Mouse (Mus musculus): ENCODE measurements around the gene Mllt6. TPM values are rescaled to one million over a fixed set of nuclear protein-coding genes. Genes with fewer than 3 reads are reported as not detected.
"Not testable (repeated sequence)": the region's sequence is repeated elsewhere in the genome, so short reads cannot be mapped to it uniquely, and the experiment has no call there.

Gene Mllt6
- polyA plus RNA-seq, 1 experiment from 2014 or later: 1.0 TPM

DNA sequence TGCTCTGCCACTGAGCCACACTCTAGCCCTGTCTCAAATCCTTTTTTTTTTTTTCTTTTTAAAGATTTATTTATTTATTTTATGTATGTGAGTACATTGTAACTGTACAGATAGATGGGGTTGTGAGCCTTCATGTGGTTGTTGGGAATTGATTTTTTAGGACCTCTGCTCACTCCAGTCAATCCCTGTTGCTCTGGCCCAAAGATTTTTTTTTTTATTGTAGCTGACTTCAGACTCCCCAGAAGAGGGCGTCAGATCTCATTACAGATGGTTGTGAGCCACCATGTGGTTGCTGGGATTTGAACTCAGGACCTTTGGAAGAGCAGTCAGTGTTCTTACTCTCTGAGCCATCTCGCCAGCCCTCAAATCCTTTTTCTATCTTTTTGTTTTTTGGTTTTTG, 46.9 kb downstream of the Mllt6 start:
- 77% methylated on average over 2 of the region's 2 CpGs for whole genome bisulfite sequencing
- H3K4me3 ChIP-seq (ENCODE audit: low read depth, low read length); H3K27ac ChIP-seq (ENCODE audit: low read depth, low read length); H3K4me1 ChIP-seq (replicated peaks; ENCODE audit: control insufficient read depth, insufficient read depth, low read length); H3K27me3 ChIP-seq (replicated peaks; ENCODE audit: control insufficient read depth, insufficient read depth, low read length); H3K4me2 ChIP-seq; H3K9ac ChIP-seq (ENCODE audit: low read depth, low read length); ATAC-seq (replicated peaks; ENCODE audit: low FRiP score); DNase-seq (ENCODE audit: low spot score); H3K9me3 ChIP-seq (ENCODE audit: control insufficient read depth, low read length): not testable (repeated sequence)
- H3K36me3 ChIP-seq (ENCODE audit: control insufficient read depth, insufficient read depth, low read length): peaks cover 30% of the 10 kb centered on the region

DNA sequence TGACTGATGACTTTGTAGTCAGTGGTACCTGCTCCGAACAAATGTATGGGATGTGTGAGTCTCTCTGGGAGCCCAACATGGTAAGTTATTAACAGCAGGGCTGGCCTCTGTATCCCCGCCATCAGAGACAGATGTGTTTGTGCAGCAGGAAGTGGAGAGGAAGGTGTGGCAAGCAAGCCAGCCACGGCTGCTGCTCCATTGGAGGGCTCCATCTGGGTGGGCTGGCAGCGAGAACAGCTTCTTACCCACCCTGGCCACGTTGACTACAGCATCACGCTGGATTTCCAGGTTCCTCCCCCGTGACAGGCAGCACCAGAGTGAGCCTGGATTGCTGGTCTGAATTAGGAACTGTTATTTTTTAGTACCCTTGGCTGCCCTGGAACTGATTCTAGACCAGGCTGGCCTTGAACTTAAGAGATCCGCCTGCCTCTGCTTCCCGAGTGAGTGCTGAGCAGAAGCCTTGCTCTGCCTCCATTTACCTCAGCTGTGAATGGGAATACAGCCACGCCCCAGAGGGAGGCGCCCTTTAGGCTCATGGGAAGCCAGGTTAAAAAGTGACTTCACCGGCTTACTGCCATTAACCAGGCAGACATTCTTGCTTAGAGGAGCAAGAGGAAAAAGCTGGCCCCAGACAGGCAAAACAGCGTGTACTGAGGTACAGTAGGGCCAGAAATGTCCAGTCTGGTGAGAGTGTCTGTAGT, 48.1 kb downstream of the Mllt6 start:
- WGBS: 78% methylated on average over 13 of the region's 13 CpGs
- ATAC-seq (replicated peaks; ENCODE audit: low FRiP score) (no peak), DNase-seq (ENCODE audit: low spot score) (no peak)
- Histone ChIP-seq H3K4me3 (ENCODE audit: low read depth, low read length) (no peak overlapping the region), H3K36me3 (ENCODE audit: control insufficient read depth, insufficient read depth, low read length) (peaks cover 28% of the 10 kb centered on the region), H3K27me3 (replicated peaks; ENCODE audit: control insufficient read depth, insufficient read depth, low read length) (no peaks in the 10 kb centered on the region), H3K9ac (ENCODE audit: low read depth, low read length) (no peak overlapping the region), H3K4me2 (no peak overlapping the region), H3K27ac (ENCODE audit: low read depth, low read length) (no peak overlapping the region), H3K4me1 (replicated peaks; ENCODE audit: control insufficient read depth, insufficient read depth, low read length) (no peaks in the 10 kb centered on the region), H3K9me3 (ENCODE audit: control insufficient read depth, low read length) (no peaks in the 10 kb centered on the region)

- H3K27me3 ChIP-seq (replicated peaks; ENCODE audit: control insufficient read depth, insufficient read depth, low read length): no peaks in the 10 kb centered on the region
- H3K4me2 ChIP-seq: no peak overlapping the region
- ATAC-seq (replicated peaks; ENCODE audit: low FRiP score) (no peak), DNase-seq (ENCODE audit: low spot score) (no peak)
- H3K36me3 ChIP-seq (ENCODE audit: control insufficient read depth, insufficient read depth, low read length): peaks cover 22% of the 10 kb centered on the region
- no peaks in the 10 kb centered on the region for H3K9me3 ChIP-seq (ENCODE audit: control insufficient read depth, low read length)
- H3K27ac ChIP-seq (ENCODE audit: low read depth, low read length): no peak overlapping the region
- no peak overlapping the region for H3K4me3 ChIP-seq (ENCODE audit: low read depth, low read length)
- H3K4me1 ChIP-seq (replicated peaks; ENCODE audit: control insufficient read depth, insufficient read depth, low read length): no peaks in the 10 kb centered on the region
- 90% methylated on average over 15 of the region's 15 CpGs for whole genome bisulfite sequencing
- no peak overlapping the region for H3K9ac ChIP-seq (ENCODE audit: low read depth, low read length)
Measured at GRCm38 (mm10) chr11:97712286-97712685, 49.1 kb downstream of the Mllt6 start.

DNA sequence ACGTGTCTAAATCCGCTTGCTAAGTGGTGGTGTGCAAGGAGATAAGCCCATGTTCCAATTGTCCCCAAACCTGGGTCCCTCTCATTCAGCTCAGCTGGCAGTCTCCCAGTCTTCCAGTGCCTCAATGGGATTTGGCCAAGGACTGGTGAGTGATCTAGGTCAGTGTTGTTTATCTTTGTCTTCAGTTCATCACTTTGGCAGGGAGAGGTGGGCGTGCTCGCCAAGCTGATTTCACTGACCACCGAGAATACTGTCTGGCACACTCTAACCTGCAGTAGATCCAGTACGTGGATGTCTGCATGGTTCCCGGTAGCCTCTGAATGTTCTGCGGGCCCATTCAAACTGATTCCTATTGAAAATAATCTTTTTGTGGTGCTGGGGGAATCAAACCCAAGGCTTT, 50.7 kb downstream of the Mllt6 start:
- no peak overlapping the region for H3K4me3 ChIP-seq (ENCODE audit: low read depth, low read length)
- no peak overlapping the region for H3K9ac ChIP-seq (ENCODE audit: low read depth, low read length)
- H3K9me3 ChIP-seq (ENCODE audit: control insufficient read depth, low read length): no peaks in the 10 kb centered on the region
- peaks cover 24% of the 10 kb centered on the region for H3K36me3 ChIP-seq (ENCODE audit: control insufficient read depth, insufficient read depth, low read length)
- H3K4me1 ChIP-seq (replicated peaks; ENCODE audit: control insufficient read depth, insufficient read depth, low read length): no peaks in the 10 kb centered on the region
- H3K4me2 ChIP-seq: no peak overlapping the region
- WGBS: 85% methylated on average over 8 of the region's 8 CpGs
- DNase-seq (ENCODE audit: low spot score) (no peak), ATAC-seq (replicated peaks; ENCODE audit: low FRiP score) (no peak)
- H3K27me3 ChIP-seq (replicated peaks; ENCODE audit: control insufficient read depth, insufficient read depth, low read length): no peaks in the 10 kb centered on the region
- H3K27ac ChIP-seq (ENCODE audit: low read depth, low read length): no peak overlapping the region

DNA sequence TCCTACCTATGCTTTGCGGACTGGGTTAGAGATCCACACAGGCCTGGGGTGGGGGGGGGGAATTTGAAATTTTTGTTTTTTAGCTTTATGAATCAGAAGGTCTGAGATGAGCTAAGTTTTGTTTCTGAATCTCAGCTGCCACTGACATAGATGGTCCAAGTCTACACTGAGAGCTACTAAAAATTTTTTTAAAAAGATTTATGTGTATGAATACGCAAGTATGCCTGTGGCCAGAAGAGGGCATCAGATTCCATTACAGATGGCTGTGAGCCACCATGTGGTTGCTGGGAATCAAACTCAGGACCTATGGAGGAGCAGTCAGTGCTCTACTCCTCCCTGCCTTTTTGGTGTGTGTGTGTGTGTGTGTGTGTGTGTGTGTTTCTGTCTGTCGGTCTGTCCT, 51.1 kb downstream of the Mllt6 start:
- no peak overlapping the region for H3K27ac ChIP-seq (ENCODE audit: low read depth, low read length)
- no peak for ATAC-seq (replicated peaks; ENCODE audit: low FRiP score)
- WGBS: 88% methylated on average over 3 of the region's 3 CpGs

DNA sequence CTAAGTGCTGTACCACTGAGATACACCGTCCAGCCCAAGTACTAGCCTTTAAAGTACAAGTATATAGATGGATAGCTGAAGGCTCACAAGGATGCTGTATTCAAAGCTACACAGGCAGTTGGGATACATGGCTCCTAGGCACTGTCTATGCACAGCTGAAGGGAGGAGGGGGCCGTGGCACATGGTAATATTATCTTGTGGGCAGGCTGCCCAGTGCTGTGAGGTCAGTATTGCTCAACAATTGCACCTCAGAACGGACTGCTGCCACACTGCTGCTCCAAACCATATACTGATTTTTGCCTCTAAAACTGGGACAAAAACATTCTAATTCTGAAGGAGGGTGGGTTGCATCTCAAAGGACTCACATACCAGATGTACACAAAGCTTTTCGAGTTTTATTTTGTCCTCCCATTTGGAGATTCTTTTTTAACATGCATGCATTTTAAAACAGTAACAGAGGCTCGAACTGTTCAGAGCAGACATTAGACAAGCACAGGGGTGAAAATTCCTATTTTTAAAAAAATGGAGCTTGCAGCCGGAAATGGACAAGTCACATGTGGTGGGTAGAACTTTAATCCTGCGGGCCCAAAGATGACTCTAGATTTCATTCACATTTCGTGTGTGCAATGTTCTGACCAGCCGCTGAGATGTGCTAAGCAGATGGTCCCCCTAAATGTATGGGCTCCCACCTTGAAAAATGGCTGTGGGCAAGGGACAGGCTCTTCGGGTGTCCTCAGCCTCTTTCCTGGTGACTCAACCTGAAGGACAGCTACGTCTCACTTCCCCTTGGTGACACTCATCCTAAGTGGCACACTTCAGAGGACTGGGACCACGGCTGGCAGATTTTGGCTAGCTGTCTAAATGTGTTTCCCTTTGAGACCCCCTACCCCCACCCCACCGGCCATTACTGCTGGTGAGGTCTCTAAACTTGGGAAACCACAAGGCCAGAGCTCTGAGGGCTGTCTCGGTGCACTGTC, 51.9 kb downstream of the Mllt6 start:
- Histone ChIP-seq H3K9me3 (ENCODE audit: control insufficient read depth, low read length) (no peaks in the 10 kb centered on the region), H3K4me3 (ENCODE audit: low read depth, low read length) (no peak overlapping the region), H3K27ac (ENCODE audit: low read depth, low read length) (no peak overlapping the region), H3K36me3 (ENCODE audit: control insufficient read depth, insufficient read depth, low read length) (peaks cover 30% of the 10 kb centered on the region), H3K4me2 (no peak overlapping the region), H3K4me1 (replicated peaks; ENCODE audit: control insufficient read depth, insufficient read depth, low read length) (0 out of 2 replicates have a peak, but pooled peaks cover 2% of the 10 kb centered on the region), H3K9ac (ENCODE audit: low read depth, low read length) (no peak overlapping the region), H3K27me3 (replicated peaks; ENCODE audit: control insufficient read depth, insufficient read depth, low read length) (no peaks in the 10 kb centered on the region)
- ATAC-seq (replicated peaks; ENCODE audit: low FRiP score) (no peak), DNase-seq (ENCODE audit: low spot score) (no peak)
- WGBS: 83% methylated on average over 14 of the region's 14 CpGs

More for the DNA sequence above, 51.1 kb downstream of the Mllt6 start:
- H3K9me3 ChIP-seq (ENCODE audit: control insufficient read depth, low read length): no peaks in the 10 kb centered on the region
- 0 out of 2 replicates have a peak, but pooled peaks cover 2% of the 10 kb centered on the region for H3K4me1 ChIP-seq (replicated peaks; ENCODE audit: control insufficient read depth, insufficient read depth, low read length)
- H3K4me3 ChIP-seq (ENCODE audit: low read depth, low read length): no peak overlapping the region
- no peaks in the 10 kb centered on the region for H3K27me3 ChIP-seq (replicated peaks; ENCODE audit: control insufficient read depth, insufficient read depth, low read length)
- H3K36me3 ChIP-seq (ENCODE audit: control insufficient read depth, insufficient read depth, low read length): peaks cover 26% of the 10 kb centered on the region
- no peak for DNase-seq (ENCODE audit: low spot score)
- H3K4me2 ChIP-seq: no peak overlapping the region
- H3K9ac ChIP-seq (ENCODE audit: low read depth, low read length): no peak overlapping the region

- no peak overlapping the region for H3K9ac ChIP-seq (ENCODE audit: low read depth, low read length)
- H3K36me3 ChIP-seq (ENCODE audit: control insufficient read depth, insufficient read depth, low read length): peaks cover 38% of the 10 kb centered on the region
Measured at GRCm38 (mm10) chr11:97716021-97716420, 52.8 kb downstream of the Mllt6 start.

GRCm38 (mm10) chr11:97717369-97718280, 54.4 kb downstream of the Mllt6 start:
- Histone ChIP-seq H3K9ac (ENCODE audit: low read depth, low read length) (no peak overlapping the region), H3K27me3 (replicated peaks; ENCODE audit: control insufficient read depth, insufficient read depth, low read length) (no peaks in the 10 kb centered on the region), H3K4me1 (replicated peaks; ENCODE audit: control insufficient read depth, insufficient read depth, low read length) (0 out of 2 replicates have a peak, but pooled peaks cover 2% of the 10 kb centered on the region), H3K4me3 (ENCODE audit: low read depth, low read length) (no peak overlapping the region), H3K27ac (ENCODE audit: low read depth, low read length) (no peak overlapping the region), H3K9me3 (ENCODE audit: control insufficient read depth, low read length) (no peaks in the 10 kb centered on the region; the same call in 1 of the 2 replicates), H3K36me3 (ENCODE audit: control insufficient read depth, insufficient read depth, low read length) (peaks cover 48% of the 10 kb centered on the region), H3K4me2 (no peak overlapping the region)
- ATAC-seq (replicated peaks; ENCODE audit: low FRiP score): no peak
- DNase-seq (ENCODE audit: low spot score): no peak
- 80% methylated on average over 26 of the region's 26 CpGs for WGBS

More at GRCm38 (mm10) chr11:97716021-97716420, 52.8 kb downstream of the Mllt6 start:
- H3K4me1 ChIP-seq (replicated peaks; ENCODE audit: control insufficient read depth, insufficient read depth, low read length): 0 out of 2 replicates have a peak, but pooled peaks cover 2% of the 10 kb centered on the region
- H3K9me3 ChIP-seq (ENCODE audit: control insufficient read depth, low read length): no peaks in the 10 kb centered on the region
- no peak for ATAC-seq (replicated peaks; ENCODE audit: low FRiP score)
- DNase-seq (ENCODE audit: low spot score): no peak
- WGBS: 82% methylated on average over 8 of the region's 8 CpGs
- no peaks in the 10 kb centered on the region for H3K27me3 ChIP-seq (replicated peaks; ENCODE audit: control insufficient read depth, insufficient read depth, low read length)
- no peak overlapping the region for H3K27ac ChIP-seq (ENCODE audit: low read depth, low read length)
- no peak overlapping the region for H3K4me3 ChIP-seq (ENCODE audit: low read depth, low read length)
- H3K4me2 ChIP-seq: no peak overlapping the region

Measured in liver, embryonic 11.5 days (tissue).